In genomic region chr15:79757118-79757517, GRCm38 (mm10) we compare ENCODE assay signal across 21 mouse cellular contexts. TPM values are rescaled to one million over a fixed set of nuclear protein-coding genes. Genes with fewer than 3 reads are reported as not detected.
DNase-seq lines count a peak whose midpoint lies in the region; ATAC-seq and TF ChIP-seq lines count a peak whose summit lies in the region.
"Had no signal": no experiment of that assay in that cellular context is flagged by ENCODE, and none has a peak within 500 bp of the region (broad histone marks: within the 10 kb centered on the region; RNA-seq: fewer than 3 reads in every experiment).

No protein-coding gene starts in this region.

- no peak for DNase-seq in embryonic facial prominence, embryonic 10.5 days (ENCODE audit: low spot score)
- DNase-seq in limb, embryonic 10.5 days (ENCODE audit: low spot score), result no peak
- DNase-seq in adrenal gland, postnatal 25 days, result no peak
- DNase-seq: adrenal gland, postnatal 14 days; cerebellum, adult 11-12 months; cerebellum, postnatal 14 days; embryo, embryonic 11 days; heart, adult 18-20 months; kidney, postnatal 36 days; lung, embryonic 14.5 days; thymus, adult 18-20 months had no signal

- no peak overlapping the region for H3K4me3 ChIP-seq in embryonic facial prominence, embryonic 12.5 days
- H3K4me3 ChIP-seq in embryonic facial prominence, embryonic 10.5 days, result no peak overlapping the region
- no peak overlapping the region for H3K4me3 ChIP-seq in limb, embryonic 13.5 days
- H3K4me3 ChIP-seq in limb, embryonic 10.5 days, result no peak overlapping the region
- no peak overlapping the region for H3K4me3 ChIP-seq in midbrain, embryonic 12.5 days
- no peak overlapping the region for H3K4me3 ChIP-seq in midbrain, embryonic 16.5 days (ENCODE audit: low read depth, low read length)
- H3K4me3 ChIP-seq in myocyte, result no peak overlapping the region
- H3K4me3 ChIP-seq: forebrain, embryonic 12.5 days; neural tube, embryonic 15.5 days had no signal

- no peak for TF ChIP-seq POLR2A in myocyte (IDR thresholded peaks at IDR 0.05; ENCODE audit: insufficient read length, low read depth)

- H3ac ChIP-seq in myocyte (ENCODE audit: control insufficient read depth, insufficient read length), result no peak overlapping the region

- no peaks in the 10 kb centered on the region for H3K27me3 ChIP-seq in embryonic facial prominence, embryonic 12.5 days
- no peaks in the 10 kb centered on the region for H3K27me3 ChIP-seq in embryonic facial prominence, embryonic 10.5 days (replicated peaks; ENCODE audit: low read depth, poor library complexity, severe bottlenecking)
- no peaks in the 10 kb centered on the region for H3K27me3 ChIP-seq in limb, embryonic 13.5 days
- no peaks in the 10 kb centered on the region for H3K27me3 ChIP-seq in limb, embryonic 10.5 days (ENCODE audit: low read depth, poor library complexity, severe bottlenecking)
- H3K27me3 ChIP-seq in midbrain, embryonic 12.5 days, result no peaks in the 10 kb centered on the region
- no peaks in the 10 kb centered on the region for H3K27me3 ChIP-seq in midbrain, embryonic 16.5 days (ENCODE audit: control insufficient read depth, insufficient read depth, low read depth, low read length)
- H3K27me3 ChIP-seq in myocyte (ENCODE audit: control insufficient read depth, insufficient read depth, insufficient read length), result no peaks in the 10 kb centered on the region
- H3K27me3 ChIP-seq: forebrain, embryonic 12.5 days; neural tube, embryonic 15.5 days; Patski had no signal

- 93% methylated on average over 3 of the region's 3 CpGs for WGBS in embryonic facial prominence, embryonic 12.5 days
- WGBS in embryonic facial prominence, embryonic 10.5 days, result 94% methylated on average over 3 of the region's 3 CpGs
- 91% methylated on average over 3 of the region's 3 CpGs for WGBS in limb, embryonic 13.5 days
- 91% methylated on average over 3 of the region's 3 CpGs for WGBS in limb, embryonic 10.5 days
- 93% methylated on average over 3 of the region's 3 CpGs for WGBS in midbrain, embryonic 12.5 days
- 98% methylated on average over 3 of the region's 3 CpGs for WGBS in midbrain, embryonic 16.5 days

- peaks cover 4% of the 10 kb centered on the region; the same call in 1 of the 2 replicates for H3K36me3 ChIP-seq in embryonic facial prominence, embryonic 12.5 days
- H3K36me3 ChIP-seq in embryonic facial prominence, embryonic 10.5 days (replicated peaks), result peaks cover 14% of the 10 kb centered on the region
- peaks cover 20% of the 10 kb centered on the region for H3K36me3 ChIP-seq in limb, embryonic 13.5 days
- H3K36me3 ChIP-seq in limb, embryonic 10.5 days, result peaks cover 8% of the 10 kb centered on the region
- H3K36me3 ChIP-seq in midbrain, embryonic 12.5 days, result peaks cover 15% of the 10 kb centered on the region
- peaks cover 1% of the 10 kb centered on the region; the same call in 1 of the 2 replicates for H3K36me3 ChIP-seq in midbrain, embryonic 16.5 days (ENCODE audit: control insufficient read depth, insufficient read depth, low read length)
- no peaks in the 10 kb centered on the region for H3K36me3 ChIP-seq in myocyte (ENCODE audit: control insufficient read depth, insufficient read depth)

- H3K9me3 ChIP-seq in embryonic facial prominence, embryonic 12.5 days, result no peaks in the 10 kb centered on the region
- H3K9me3 ChIP-seq in embryonic facial prominence, embryonic 10.5 days, result no peaks in the 10 kb centered on the region
- H3K9me3 ChIP-seq in limb, embryonic 13.5 days, result no peaks in the 10 kb centered on the region
- H3K9me3 ChIP-seq in limb, embryonic 10.5 days (replicated peaks), result no peaks in the 10 kb centered on the region
- H3K9me3 ChIP-seq in midbrain, embryonic 12.5 days, result no peaks in the 10 kb centered on the region
- no peaks in the 10 kb centered on the region for H3K9me3 ChIP-seq in midbrain, embryonic 16.5 days (replicated peaks; ENCODE audit: control insufficient read depth, low read length, poor library complexity, severe bottlenecking)
- H3K9me3 ChIP-seq: forebrain, embryonic 12.5 days; neural tube, embryonic 15.5 days had no signal

- no peak overlapping the region for H3K9ac ChIP-seq in embryonic facial prominence, embryonic 12.5 days
- H3K9ac ChIP-seq in limb, embryonic 13.5 days, result 0 out of 2 replicates have a peak overlapping the region, but pooled peaks have one; percentile 19
- H3K9ac ChIP-seq in midbrain, embryonic 12.5 days (replicated peaks), result no peak overlapping the region
- no peak overlapping the region for H3K9ac ChIP-seq in midbrain, embryonic 16.5 days (ENCODE audit: low read depth, low read length)
- H3K9ac ChIP-seq: hindbrain, embryonic 14.5 days; lung, embryonic 14.5 days; neural tube, embryonic 15.5 days had no signal

- no peaks in the 10 kb centered on the region for H3K4me1 ChIP-seq in embryonic facial prominence, embryonic 12.5 days
- peaks cover 17% of the 10 kb centered on the region for H3K4me1 ChIP-seq in embryonic facial prominence, embryonic 10.5 days
- peaks cover 4% of the 10 kb centered on the region for H3K4me1 ChIP-seq in limb, embryonic 13.5 days
- H3K4me1 ChIP-seq in limb, embryonic 10.5 days, result peaks cover 13% of the 10 kb centered on the region
- H3K4me1 ChIP-seq in midbrain, embryonic 12.5 days, result peaks cover 12% of the 10 kb centered on the region
- H3K4me1 ChIP-seq in midbrain, embryonic 16.5 days (ENCODE audit: control insufficient read depth, insufficient read depth, low read length), result no peaks in the 10 kb centered on the region; the same call in 1 of the 2 replicates

- H3K4me2 ChIP-seq in embryonic facial prominence, embryonic 12.5 days (replicated peaks), result no peak overlapping the region
- no peak overlapping the region for H3K4me2 ChIP-seq in limb, embryonic 13.5 days (replicated peaks)
- H3K4me2 ChIP-seq in midbrain, embryonic 12.5 days (replicated peaks), result no peak overlapping the region
- no peak overlapping the region for H3K4me2 ChIP-seq in midbrain, embryonic 16.5 days (ENCODE audit: low read length)
- H3K4me2 ChIP-seq in myocyte (ENCODE audit: low read depth), result peak overlapping the region; percentile 14
- H3K4me2 ChIP-seq: forebrain, embryonic 12.5 days; hindbrain, embryonic 14.5 days; lung, embryonic 14.5 days; neural tube, embryonic 15.5 days had no signal

- H3K27ac ChIP-seq in embryonic facial prominence, embryonic 12.5 days, result 0 out of 2 replicates have a peak overlapping the region, but pooled peaks have one; percentile 5
- H3K27ac ChIP-seq in embryonic facial prominence, embryonic 10.5 days (replicated peaks), result no peak overlapping the region
- no peak overlapping the region for H3K27ac ChIP-seq in limb, embryonic 13.5 days
- H3K27ac ChIP-seq in limb, embryonic 10.5 days, result no peak overlapping the region
- H3K27ac ChIP-seq in midbrain, embryonic 12.5 days (replicated peaks), result peak overlapping the region; percentile 49; the same call in 1 of the 2 replicates
- H3K27ac ChIP-seq in midbrain, embryonic 16.5 days (ENCODE audit: low read length), result no peak overlapping the region
- H3K27ac ChIP-seq: forebrain, embryonic 12.5 days; hindbrain, embryonic 14.5 days; neural tube, embryonic 15.5 days had no signal

- ATAC-seq in embryonic facial prominence, embryonic 12.5 days (ENCODE audit: insufficient number of reproducible peaks, insufficient read depth, low FRiP score, low TSS enrichment), result no peak
- no peak for ATAC-seq in limb, embryonic 13.5 days (ENCODE audit: low FRiP score, low read depth)
- no peak for ATAC-seq in midbrain, embryonic 12.5 days (ENCODE audit: low FRiP score, low read depth)
- no peak for ATAC-seq in midbrain, embryonic 16.5 days
- ATAC-seq: Patski had no signal

- H3K79me2 ChIP-seq in myocyte (ENCODE audit: control insufficient read depth, insufficient read depth), result no peaks in the 10 kb centered on the region

TF ChIP-seq in myocyte, 11 proteins besides CTCF, POLR2A, EP300 and RAD21 (continues in another document):
- TF ChIP-seq E2F4 (IDR thresholded peaks at IDR 0.05; ENCODE audit: insufficient read depth), result no peak
- TF ChIP-seq SRF (IDR thresholded peaks at IDR 0.05; ENCODE audit: control insufficient read depth, insufficient read length, low read depth), result no peak
- TF ChIP-seq TCF3 (IDR thresholded peaks at IDR 0.05; ENCODE audit: insufficient read length, low read depth), result no peak

RNA-seq across cellular contexts. Expression of gene Sun2, which starts 14.8 kb away (rescaled TPM):
- 6.0 and 6.2 TPM in 2 replicates for polyA plus RNA-seq in embryonic facial prominence, embryonic 12.5 days (2016; fragmentation: Nextera tagmentation; extraction: Ambion mirVana)
- polyA plus RNA-seq in embryonic facial prominence, embryonic 10.5 days (2016; fragmentation: Nextera tagmentation; extraction: Ambion mirVana), result 2.4 and 3.4 TPM in 2 replicates
- polyA plus RNA-seq in limb, embryonic 13.5 days (2015; fragmentation: Nextera tagmentation; extraction: Ambion mirVana), result 5.5 and 7.8 TPM in 2 replicates
- 2.8 and 3.8 TPM in 2 replicates for polyA plus RNA-seq in limb, embryonic 10.5 days (2016; fragmentation: Nextera tagmentation; extraction: Ambion mirVana)
- polyA plus RNA-seq in midbrain, embryonic 12.5 days (2016; fragmentation: Nextera tagmentation; extraction: Ambion mirVana), result 8.0 and 8.7 TPM in 2 replicates
- 5.7 and 6.0 TPM in 2 replicates for polyA plus RNA-seq in midbrain, embryonic 16.5 days (2015; fragmentation: Nextera tagmentation; extraction: Ambion mirVana)
- 78.0 TPM for polyA plus RNA-seq in myocyte (2012; fragmentation: generic; extraction: Trizol)
- total RNA-seq in adrenal gland, postnatal 25 days (2021), result 44.0 and 50.9 TPM in 2 replicates

RNA-seq across cellular contexts. Expression of gene Dnal4, which starts 20.5 kb away (rescaled TPM):
- polyA plus RNA-seq in embryonic facial prominence, embryonic 12.5 days (2016; fragmentation: Nextera tagmentation; extraction: Ambion mirVana), result 69.9 and 70.3 TPM in 2 replicates
- polyA plus RNA-seq in embryonic facial prominence, embryonic 10.5 days (2016; fragmentation: Nextera tagmentation; extraction: Ambion mirVana), result 66.3 and 68.6 TPM in 2 replicates
- 69.5 and 74.1 TPM in 2 replicates for polyA plus RNA-seq in limb, embryonic 13.5 days (2015; fragmentation: Nextera tagmentation; extraction: Ambion mirVana)
- polyA plus RNA-seq in limb, embryonic 10.5 days (2016; fragmentation: Nextera tagmentation; extraction: Ambion mirVana), result 62.2 and 70.4 TPM in 2 replicates
- 72.4 and 77.9 TPM in 2 replicates for polyA plus RNA-seq in midbrain, embryonic 12.5 days (2016; fragmentation: Nextera tagmentation; extraction: Ambion mirVana)
- polyA plus RNA-seq in midbrain, embryonic 16.5 days (2015; fragmentation: Nextera tagmentation; extraction: Ambion mirVana), result 69.0 and 76.5 TPM in 2 replicates
- 66.8 TPM for polyA plus RNA-seq in myocyte (2012; fragmentation: generic; extraction: Trizol)
- 17.7 and 23.1 TPM in 2 replicates for total RNA-seq in adrenal gland, postnatal 25 days (2021)

RNA-seq across cellular contexts. Expression of gene Nptxr, which starts 47.4 kb away (rescaled TPM):
- 4.1 and 4.6 TPM in 2 replicates for polyA plus RNA-seq in embryonic facial prominence, embryonic 12.5 days (2016; fragmentation: Nextera tagmentation; extraction: Ambion mirVana)
- polyA plus RNA-seq in embryonic facial prominence, embryonic 10.5 days (2016; fragmentation: Nextera tagmentation; extraction: Ambion mirVana), result 1.8 and 2.2 TPM in 2 replicates
- polyA plus RNA-seq in limb, embryonic 13.5 days (2015; fragmentation: Nextera tagmentation; extraction: Ambion mirVana), result 2.7 and 2.9 TPM in 2 replicates
- polyA plus RNA-seq in limb, embryonic 10.5 days (2016; fragmentation: Nextera tagmentation; extraction: Ambion mirVana), result 0.55 and 0.65 TPM in 2 replicates
- polyA plus RNA-seq in midbrain, embryonic 12.5 days (2016; fragmentation: Nextera tagmentation; extraction: Ambion mirVana), result 8.7 and 11.7 TPM in 2 replicates
- 55.0 and 62.1 TPM in 2 replicates for polyA plus RNA-seq in midbrain, embryonic 16.5 days (2015; fragmentation: Nextera tagmentation; extraction: Ambion mirVana)
- polyA plus RNA-seq in myocyte (2012; fragmentation: generic; extraction: Trizol), result 14.3 TPM
- total RNA-seq in adrenal gland, postnatal 25 days (2021), result 4.6 and 6.8 TPM in 2 replicates
- total RNA-seq: megakaryocyte-erythroid progenitor cell, adult 5-6 weeks had no signal

Comparison
In these comparisons a context has a peak if more than half of its experiments do, and no peak if none do; other contexts are left out.
1. H3K27ac ChIP-seq: peak in embryonic facial prominence, embryonic 12.5 days (single experiment) and midbrain, embryonic 12.5 days (single experiment); none in embryonic facial prominence, embryonic 10.5 days (single experiment), limb, embryonic 13.5 days (single experiment), limb, embryonic 10.5 days (single experiment) and midbrain, embryonic 16.5 days (single experiment).